Mouse (Mus musculus) CD4-positive, CD25-positive, alpha-beta regulatory T cell, adult 4 months (primary cell): ENCODE data around the gene Cenpp. TPM values are rescaled to one million over a fixed set of nuclear protein-coding genes. Genes with fewer than 3 reads are reported as not detected.

Experiments used
- ATAC-seq: one replicate; pipeline ENCODE4 v1.8.0; 2017
- polyA plus RNA-seq, 2 experiments: library from polyadenylated mRNA; unstranded; fragments of 100-300 nt; shearing (Covaris generic); gene quantifications; one replicate each; pipeline ENCODE4 v1.2.1; 2017

The Cenpp gene
- polyA plus RNA-seq, 2 experiments from 2014 or later = 3.0 to 4.0 TPM

DNA sequence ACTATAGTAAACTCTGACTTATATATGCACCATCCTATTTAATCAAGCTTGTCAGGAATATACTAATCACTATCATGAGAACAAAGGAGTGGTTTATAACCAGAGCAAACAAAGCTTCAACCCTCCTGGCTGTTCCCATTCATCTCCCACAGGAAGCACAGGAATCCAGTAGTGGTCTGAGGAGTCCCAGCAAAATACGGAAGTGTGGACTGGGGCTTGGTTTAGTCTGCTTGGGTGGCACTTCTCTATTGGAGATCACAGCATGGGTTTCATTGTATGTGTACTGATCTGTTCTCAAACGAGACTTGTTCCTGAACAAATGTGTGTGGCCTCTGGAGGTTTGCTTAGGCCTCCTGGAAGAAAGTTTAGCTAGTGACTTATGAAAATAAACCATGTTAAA lies 133.8 kb downstream of the Cenpp start:
- no peak for ATAC-seq

DNA sequence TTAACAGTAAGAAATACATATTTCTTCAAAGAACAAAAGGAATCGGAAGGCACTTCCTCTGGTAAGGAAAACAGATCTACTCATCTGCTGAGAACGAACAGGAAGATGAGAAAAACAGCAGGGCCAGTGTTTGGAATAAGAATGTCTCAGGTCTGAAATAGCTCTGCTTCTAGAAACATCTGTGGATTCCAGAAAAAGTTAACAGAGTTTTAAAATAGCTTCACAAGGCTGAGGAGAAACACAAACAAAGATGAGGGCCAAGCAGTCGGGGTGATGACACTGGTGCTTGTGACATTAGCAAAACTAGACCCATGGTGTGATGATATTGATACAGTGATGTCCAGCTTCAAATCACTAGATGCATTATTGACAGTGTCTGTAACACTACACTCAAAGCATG lies 145.4 kb downstream of the Cenpp start:
- ATAC-seq = no peak

DNA sequence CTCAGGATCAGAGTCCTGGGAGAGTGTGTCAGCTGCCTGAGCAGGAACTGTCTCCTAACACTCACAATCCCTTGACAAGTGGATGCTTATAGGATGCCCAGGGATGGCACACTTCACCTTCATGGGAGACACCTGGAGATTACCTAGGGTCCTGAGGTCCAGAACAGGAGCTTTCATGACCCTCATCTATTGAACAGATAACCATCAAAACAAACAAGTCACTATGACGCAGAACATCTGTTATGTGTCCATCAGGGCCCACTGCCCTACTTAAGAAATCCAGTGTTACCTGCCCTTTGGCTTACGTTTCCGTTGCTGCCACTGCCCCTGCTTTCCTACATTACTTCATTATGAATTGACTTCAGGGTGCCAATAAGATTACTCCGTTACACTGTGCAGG lies 146.8 kb downstream of the Cenpp start:
- ATAC-seq = no peak

DNA sequence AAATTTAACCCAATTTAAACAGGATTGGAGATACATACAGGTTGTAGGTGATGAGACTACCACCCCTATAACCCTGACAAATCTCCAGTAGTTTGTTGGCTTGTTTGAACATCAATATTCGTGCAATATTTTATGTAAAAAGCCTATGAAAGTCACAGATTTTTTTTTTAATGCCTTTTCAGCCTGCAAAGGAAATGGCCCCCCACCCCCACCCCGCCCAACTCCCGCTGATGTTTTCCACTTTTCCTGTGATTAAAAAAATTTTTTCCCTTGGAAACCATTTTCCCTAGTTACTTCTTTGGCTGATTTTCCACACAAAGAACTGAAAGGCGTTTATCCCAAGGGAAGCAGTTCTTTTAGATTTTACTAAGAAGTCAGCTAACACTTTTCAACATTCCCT lies 148.1 kb downstream of the Cenpp start, which contains the start of gene Ecm2:
TSS of gene Ecm2 (plus strand) at position 301 of the 400 bp plus-strand sequence.
- ATAC-seq = no peak

DNA sequence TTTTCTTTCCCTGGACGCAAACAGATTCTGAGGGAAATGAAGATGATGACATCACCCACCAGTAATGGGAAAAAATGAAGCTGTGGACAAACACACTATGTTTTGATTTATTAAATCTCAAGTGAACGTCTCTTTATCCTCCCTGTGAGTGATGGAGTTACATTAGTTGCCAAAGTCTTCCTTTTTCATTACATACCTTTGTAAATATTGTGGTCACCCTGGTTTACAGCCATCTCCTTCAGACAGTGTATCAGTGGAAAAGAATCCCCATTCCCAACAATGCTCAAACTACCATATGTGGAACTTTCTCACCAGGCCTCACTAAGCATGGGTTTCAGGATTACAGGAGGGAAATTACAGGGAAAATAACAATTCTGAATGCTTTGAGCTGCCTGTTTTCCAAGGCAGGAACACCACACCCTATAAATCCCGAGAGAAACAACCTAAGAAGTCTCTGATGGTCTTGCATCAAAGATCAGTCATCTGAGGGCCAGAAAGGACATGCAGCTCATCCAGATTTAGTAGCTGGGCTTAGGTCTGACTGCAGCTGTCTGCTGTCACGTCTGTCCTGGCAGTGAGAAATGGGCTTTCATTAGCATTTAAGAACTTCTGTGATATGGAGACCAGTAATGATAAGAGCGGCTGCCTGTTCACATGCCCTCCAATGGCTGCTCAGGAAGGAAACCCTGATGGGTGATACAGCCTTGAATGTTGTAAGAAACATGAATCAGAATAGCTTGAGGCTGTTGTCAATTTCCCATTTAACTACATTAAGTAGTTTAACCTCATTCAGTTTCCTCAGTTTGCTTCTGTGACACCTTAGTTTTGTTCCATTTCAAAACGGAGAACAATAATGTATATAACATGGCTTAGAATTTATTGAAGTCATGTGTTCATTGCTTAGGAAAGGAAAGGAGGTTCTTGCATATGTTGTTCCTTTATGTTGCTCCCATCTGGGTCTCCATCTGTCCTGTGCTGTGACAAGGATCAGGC lies 159.9 kb downstream of the Cenpp start, which contains the start of gene Tes3-ps:
TSS of gene Tes3-ps (plus strand) at position 943 of the 993 bp plus-strand sequence.
- no peak for ATAC-seq

DNA sequence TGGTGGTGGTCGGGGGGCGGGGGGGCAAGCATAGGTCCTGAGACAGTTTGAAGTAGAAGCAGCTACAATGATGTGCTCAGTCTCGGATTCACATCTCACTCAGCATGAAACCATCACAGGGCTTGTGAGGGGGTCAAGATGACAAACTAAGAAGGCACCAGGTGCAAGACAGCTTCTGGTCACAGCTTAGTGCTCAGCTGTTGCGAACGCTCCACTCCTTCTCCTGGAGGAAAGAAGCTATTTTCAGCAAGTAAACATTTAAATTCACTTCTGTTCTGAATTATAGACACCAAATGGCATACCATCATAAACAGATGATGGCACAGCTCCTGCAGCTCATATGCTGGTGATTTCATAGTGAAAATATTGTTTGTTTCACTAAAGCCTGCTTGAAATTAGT lies 167.2 kb downstream of the Cenpp start:
- no peak for ATAC-seq

DNA sequence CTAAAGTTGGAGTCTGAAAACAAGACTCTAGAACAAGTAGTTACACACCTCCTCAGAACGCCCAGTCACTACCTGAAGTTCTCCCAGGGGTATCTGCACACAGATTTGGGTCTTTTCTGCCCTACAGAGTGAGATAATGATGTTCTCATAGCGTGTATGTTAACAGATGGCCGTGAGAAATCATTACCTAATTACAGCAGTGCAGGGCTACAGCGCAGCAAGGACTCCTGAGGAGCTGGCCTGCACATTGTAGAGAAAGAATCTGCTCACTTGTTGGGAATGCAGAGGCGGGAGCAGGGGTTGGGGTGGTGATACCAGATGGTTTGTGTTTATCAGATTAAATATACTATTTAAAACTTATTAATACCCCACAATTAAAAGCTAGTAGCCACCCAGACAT lies 172.0 kb downstream of the Cenpp start:
- ATAC-seq = no peak

DNA sequence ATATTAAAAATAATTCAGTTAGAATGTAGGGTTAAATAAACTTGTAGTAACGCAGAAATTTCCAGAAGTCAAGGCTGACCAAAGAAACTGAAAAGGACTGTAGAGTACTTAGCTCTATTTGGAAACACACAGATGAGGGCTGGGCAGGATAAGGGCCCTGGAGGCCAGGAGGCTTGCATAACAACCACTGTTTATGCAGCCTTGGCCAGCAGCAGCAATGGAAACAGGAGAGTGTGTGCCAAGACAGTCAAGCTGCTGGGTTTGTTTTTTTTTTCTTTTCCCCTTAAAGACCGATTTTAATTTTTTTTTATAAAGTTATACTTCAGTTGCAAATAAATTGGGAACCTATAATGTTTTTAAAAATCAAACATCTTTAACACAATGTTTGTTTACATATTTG lies 172.5 kb downstream of the Cenpp start:
- no peak for ATAC-seq

DNA sequence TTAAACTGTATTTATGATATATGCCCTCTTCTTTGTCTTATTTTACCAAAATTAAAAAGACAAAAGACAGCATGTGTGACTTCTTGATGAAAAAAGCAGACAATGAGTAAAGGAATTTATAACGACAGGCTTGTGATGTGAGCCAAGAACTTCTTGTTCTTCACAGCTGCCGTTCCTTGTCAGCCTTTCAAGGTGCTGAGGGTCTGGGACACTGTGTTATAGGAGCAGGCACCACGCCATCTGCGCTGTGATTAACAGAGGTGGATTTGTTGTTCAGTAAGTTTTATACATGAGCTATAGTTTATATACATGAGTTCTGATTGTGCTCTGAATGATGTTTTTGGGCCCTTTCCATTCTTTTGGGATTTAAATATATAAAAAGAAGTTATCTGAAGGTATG lies 173.2 kb downstream of the Cenpp start:
- no peak for ATAC-seq

DNA sequence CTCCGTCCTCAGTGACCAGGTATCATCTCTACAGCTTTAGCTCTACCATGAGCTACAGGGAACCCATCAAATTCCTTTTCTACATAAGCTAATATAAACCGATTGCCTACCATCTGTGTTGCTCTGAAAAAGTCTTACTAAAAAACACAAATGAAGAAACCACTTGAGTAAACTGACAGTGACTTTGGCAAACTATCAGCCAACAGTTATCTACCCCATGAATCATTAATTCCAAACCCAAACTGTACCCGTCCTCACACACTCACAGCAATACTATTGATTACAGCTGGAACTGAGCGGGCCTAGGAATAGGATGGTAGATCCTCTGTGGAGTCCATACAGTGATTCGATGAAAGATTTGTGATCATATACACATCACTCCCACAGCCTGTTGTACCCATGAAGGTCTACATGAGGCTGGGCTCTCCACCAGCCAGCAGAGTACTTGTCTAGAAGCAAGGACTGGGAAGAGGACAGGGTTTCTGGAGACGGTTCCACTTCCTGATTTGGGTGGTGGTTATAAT lies 173.7 kb downstream of the Cenpp start:
- no peak for ATAC-seq

DNA sequence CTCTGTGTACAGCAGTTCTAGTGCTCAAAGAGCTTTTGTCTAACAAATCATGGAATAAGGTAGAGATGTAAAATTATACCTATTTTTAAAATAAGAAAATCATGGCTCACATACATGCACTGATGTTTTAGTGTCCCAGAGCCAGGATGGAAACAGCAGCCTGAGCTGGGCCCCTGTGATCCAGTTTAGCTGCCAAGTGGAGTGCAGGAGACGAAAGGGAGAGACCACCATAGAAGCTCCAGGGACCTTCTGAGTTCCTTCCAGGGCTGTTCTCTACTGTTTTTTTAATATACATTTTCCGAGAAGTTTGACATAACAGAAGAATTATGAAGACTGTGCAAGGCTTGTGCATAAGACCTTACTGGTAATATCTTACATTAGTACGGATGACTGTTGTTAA lies 174.7 kb downstream of the Cenpp start:
- no peak for ATAC-seq

DNA sequence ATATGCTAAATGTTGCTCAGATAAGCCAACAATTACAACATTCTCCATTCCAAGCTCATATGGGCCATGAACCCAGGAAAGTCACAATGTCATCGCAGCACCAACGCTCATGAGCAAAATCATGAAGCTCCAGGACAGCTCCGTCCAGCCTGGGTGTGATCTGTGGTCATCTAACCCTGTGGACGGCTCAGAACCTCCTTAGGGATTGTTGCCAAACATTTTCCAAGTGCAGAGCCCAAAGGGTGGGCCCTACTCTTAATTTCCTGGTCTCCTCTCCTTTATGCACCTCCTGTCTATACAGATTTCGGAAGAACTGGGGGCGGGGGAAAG lies 179.9 kb downstream of the Cenpp start:
- no peak for ATAC-seq

DNA sequence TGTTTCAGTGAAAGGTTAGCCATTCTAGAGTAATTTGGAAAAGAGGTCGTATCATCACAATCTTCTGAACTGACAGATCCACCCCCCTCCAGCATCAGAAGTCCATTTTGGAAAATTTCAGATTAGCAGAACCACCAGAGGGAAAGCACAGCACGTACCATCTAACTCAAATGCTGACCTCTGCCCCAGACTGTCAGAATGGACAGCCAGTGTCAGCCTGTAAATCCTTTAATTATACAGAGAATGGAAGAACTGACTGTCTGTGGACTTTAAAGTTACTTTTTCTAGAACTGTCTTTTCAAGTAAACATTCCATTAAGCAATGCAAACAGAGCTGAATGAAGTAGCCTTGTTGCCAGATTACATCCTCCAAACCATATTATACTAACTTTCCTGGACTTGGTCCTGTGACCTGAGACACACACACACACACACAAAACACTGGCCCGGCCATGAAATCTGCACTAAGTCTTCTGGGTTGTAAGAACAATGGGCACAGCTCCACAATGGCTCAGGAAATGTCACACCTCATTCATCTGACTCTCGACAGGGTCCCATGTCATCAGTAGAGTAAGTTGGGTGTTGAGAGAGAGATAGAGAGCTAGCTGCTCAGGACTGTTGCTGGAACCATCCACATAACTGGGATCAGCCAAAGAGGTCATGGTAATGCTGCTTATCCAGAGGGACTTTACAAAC lies 180.5 kb downstream of the Cenpp start:
- no peak for ATAC-seq

DNA sequence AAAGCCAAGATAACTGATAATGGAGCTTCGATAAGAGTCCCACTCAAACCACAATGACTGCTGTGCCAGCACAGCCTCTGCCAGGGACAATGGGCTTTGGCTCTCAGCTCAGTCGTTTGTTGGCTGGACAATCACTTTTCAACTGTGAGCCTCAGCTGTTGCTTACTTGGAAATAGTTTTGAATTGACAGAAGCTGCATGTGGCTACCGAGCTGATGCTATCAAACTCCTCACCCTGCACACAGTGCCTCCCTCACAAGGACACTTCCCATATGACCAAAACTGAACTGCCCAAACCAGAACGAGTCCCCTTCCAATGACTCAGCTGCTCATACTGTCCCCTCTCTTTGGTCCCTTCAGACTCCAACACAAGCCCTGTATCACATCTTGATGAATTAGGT lies 181.8 kb downstream of the Cenpp start:
- no peak for ATAC-seq

DNA sequence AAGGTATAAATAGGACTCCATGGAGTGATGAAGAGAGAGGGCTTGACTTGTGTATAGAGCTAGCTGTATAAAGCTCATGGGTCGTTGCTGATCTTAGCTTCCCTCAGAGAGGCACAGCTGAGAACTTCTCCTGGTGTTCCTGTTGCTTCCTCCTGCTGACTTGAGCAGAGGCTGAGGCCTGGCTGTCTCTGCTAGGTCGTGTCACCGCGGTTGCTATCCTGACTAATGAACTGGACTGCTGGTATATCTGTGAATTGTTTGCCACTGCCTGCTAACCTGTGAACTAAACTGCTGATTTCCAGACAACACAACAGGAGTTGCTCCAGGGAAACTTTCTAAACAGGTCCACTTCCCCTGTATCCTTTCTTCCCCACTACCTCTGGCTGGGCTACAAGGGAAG lies 182.3 kb downstream of the Cenpp start:
- ATAC-seq = no peak

DNA sequence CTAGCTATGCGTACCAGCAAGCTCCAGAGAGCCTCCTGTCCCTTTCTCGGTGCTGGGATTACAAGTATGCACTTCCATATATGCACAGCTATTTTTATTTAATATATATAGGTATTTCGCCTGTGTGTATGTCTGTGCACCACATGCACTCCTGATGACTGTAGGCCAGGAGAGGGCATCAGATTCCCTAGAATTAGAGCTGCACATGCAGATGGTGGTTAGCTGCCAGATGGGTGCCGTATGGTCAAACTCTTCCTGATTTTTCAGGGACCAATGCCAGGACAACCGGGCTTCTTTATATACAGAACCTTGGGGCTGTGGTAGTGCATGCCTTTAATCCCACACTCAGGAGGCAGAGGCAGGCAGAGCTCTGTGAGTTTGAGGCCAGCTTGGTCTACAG lies 183.6 kb downstream of the Cenpp start:
- no peak for ATAC-seq

DNA sequence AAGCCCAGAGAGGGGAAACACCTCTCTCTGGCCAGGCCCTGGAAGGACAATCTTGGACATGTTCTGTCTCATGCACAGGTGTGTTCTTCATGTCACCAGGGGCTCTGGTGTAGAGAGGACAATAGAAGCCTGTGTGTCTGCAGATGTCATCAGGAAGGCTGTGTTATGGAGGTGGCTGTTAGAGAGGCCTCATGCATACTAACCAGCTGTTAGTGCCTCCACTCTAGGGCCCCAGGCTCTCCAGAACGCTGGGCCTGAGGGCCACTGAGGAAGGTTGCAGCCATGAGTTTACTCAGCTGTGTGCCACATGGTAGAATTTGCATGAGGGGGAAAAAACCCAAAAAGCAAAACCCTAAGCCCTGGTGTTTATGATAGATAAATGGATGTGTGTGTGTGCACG lies 185.0 kb downstream of the Cenpp start:
- ATAC-seq = no peak

DNA sequence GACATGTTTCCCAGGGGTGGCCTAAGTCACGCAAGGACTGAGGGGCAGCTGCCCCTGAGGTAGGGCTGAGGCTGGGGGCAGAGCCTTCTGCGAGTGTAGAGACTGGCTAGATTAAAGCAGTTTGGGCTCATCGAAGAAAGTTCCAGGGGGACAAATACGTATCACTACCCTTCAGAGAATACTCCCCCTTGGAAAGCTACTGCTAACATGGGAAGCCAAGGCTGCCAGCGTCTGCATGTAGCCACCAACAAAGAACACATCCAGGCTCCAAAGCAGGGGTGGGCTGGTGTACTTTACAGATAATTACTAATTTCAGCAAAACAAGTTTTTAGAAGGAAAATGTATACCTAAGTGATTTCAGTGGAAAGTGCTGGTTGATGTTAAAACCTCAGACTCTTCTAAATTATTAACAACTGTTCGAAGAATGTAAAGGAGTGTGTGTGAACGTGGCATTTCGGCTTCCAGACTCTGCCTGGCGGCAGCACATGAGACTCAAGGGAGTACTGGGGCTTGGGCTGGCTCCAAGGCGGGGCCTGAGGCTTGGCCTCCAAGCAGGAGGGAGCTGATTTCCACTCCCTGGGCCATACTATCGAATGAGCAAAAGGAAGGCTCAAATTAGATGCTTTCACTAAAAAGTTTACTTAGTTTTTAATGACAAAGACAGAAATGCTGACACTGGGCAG lies 186.1 kb downstream of the Cenpp start:
- ATAC-seq = no peak

DNA sequence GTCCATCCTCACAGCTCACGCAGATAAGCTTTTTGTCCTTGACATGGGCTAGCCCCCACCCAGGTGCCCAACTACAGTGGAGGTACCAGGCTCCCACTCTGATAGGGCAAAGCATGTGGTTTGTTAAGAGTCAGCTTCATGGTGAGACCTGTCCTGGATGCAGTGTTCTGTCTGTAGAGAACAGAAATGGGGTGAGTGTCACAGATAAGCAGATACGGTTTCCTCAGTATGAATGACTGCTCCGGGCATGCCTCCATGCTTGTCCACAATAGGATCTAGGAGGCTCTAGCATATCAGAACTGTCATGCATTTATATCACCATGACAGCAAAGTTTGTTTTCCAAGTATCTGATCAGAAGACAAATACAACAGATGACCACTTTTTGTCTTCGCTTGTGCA lies 186.7 kb downstream of the Cenpp start:
- ATAC-seq = no peak

DNA sequence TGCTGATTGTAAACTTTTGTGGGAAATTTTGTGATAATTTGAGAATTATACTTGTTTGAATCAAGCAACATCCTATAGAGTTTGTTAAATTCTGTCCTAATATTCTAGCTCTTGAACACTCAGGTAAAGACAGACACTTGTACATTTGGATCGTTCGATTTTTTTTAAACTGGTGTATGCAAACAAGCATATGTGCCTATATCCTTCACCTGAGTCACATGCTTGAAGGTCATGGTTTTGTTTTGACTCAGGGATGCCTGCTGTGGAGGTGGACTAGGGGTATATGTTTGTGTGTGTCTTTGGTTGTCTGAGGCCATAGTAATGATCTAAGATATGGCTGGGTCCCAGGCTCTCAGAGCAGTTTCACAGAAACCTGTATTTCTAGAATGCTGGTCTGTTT lies 189.7 kb downstream of the Cenpp start:
- ATAC-seq = no peak

DNA sequence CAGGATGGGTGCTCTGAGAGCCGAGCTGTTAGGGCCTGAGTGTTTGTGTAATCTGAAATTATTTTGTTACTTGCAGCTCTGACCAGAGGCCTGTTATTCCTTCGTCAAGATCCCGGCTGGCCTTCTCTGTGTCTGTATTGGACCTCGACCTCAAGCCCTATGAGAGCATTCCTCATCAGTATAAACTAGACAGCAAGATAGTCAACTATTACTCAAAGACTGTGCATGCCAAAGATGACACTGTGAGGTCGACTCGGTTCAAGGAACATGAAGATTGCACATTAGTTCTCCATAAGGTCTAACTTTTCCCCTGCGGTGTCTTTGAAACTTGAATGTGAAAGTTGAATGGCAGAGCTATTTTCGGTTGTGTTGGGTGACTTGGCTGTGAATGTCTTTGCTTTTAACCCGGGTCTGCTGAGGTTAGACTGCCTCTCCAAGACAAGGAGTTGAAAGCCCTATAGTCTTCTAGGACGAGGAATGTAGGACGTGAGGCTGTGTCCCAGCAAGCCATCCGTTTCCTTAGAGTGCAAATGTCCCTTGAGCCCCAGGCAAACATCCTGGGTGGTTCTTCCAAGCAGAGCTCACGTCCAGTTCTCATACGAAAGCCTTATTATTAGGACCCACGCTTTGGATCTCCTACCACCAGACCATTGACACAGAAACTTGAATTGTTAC lies 191.0 kb downstream of the Cenpp start:
- ATAC-seq = no peak

DNA sequence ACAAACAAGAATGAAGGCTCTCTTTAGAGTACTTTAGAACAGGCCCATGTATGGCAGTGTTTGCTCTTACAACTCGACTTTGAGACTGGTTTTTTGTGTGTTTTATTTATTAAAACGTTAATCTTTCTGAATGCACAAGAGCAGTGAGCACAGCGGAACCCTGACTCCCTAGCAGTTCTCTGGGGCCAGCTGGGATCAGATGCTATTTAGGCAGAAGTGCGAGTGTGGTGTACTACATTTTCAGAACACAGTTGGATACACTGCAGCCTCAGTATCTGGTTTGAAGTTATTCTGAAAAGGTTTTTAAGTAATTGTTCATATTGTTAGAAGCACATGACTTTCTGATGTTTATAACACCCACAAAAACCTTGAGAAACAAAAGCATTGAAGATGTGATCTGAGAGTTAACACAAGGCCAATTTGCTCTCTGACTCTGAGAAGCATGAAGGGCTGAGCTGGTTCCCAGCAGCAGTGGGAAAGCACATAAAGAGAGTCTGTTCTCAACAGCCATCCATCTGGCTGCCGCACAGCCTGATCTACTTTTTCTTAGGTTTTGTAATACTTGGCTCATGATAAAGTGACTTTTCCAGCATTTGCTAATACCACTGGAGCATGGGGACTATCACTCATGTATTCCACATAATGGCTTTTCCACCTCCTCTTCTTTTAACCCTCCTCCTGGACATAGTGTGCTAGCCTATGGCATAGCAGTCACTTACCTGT lies 191.7 kb downstream of the Cenpp start:
- ATAC-seq = no peak
